Mouse (Mus musculus): ENCODE measurements around the gene Zbtb16. TPM values are rescaled to one million over a fixed set of nuclear protein-coding genes. Genes with fewer than 3 reads are reported as not detected.

The Zbtb16 gene
- polyA plus RNA-seq, 1 experiment from 2014 or later, result 6.6 TPM

DNA sequence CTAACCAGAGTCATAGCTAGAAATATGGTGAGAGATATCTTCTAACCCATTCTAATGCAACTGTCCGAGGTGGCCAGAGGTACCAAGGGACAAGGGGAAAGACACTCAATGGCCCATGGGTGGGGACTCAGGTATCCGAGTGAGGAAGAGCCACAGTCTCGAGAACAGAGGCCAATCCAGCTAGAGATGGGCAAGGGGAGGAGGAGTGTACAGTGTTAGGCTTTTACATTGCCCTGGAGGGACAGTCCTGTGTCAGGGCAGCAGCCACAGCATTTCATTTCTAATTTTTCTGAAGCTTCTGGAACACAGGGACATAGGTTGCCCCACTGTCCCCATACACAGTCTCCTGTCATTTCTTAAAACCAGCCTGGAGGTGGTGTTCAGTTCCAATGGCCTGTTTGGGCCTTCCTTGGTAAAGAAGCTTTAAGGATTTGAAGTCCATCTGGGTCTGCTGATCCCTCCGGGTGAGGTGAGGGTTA lies 190.3 kb downstream of the Zbtb16 start:
- Histone ChIP-seq H3K9ac (ENCODE audit: low read length) (no peak overlapping the region), H3K4me1 (replicated peaks; ENCODE audit: control insufficient read depth, insufficient read depth, low read length) (peaks cover 32% of the 10 kb centered on the region), H3K27ac (ENCODE audit: low read depth, low read length) (no peak overlapping the region), H3K4me3 (ENCODE audit: low read depth, low read length) (no peak overlapping the region), H3K4me2 (ENCODE audit: low read depth, low read length, severe bottlenecking) (no peak overlapping the region), H3K36me3 (ENCODE audit: control insufficient read depth, insufficient read depth, low read length) (no peaks in the 10 kb centered on the region), H3K27me3 (ENCODE audit: control insufficient read depth, insufficient read depth, low read length) (no peaks in the 10 kb centered on the region), H3K9me3 (ENCODE audit: control insufficient read depth, low read length) (no peaks in the 10 kb centered on the region)
- 49% methylated on average over 4 of the region's 4 CpGs for WGBS
- ATAC-seq (replicated peaks; ENCODE audit: low FRiP score) (no peak), DNase-seq (ENCODE audit: low spot score) (peak; percentile 52)

- no peak overlapping the region for H3K4me2 ChIP-seq (ENCODE audit: low read depth, low read length, severe bottlenecking)
- no peak overlapping the region for H3K4me3 ChIP-seq (ENCODE audit: low read depth, low read length)
- ATAC-seq (replicated peaks; ENCODE audit: low FRiP score), result no peak
- WGBS, result 51% methylated on average over 13 of the region's 13 CpGs
- no peak overlapping the region for H3K27ac ChIP-seq (ENCODE audit: low read depth, low read length)
- H3K27me3 ChIP-seq (ENCODE audit: control insufficient read depth, insufficient read depth, low read length), result no peaks in the 10 kb centered on the region
- H3K36me3 ChIP-seq (ENCODE audit: control insufficient read depth, insufficient read depth, low read length), result no peaks in the 10 kb centered on the region
- no peak overlapping the region for H3K9ac ChIP-seq (ENCODE audit: low read length)
- no peaks in the 10 kb centered on the region for H3K9me3 ChIP-seq (ENCODE audit: control insufficient read depth, low read length)
- DNase-seq (ENCODE audit: low spot score), result peak; percentile 61
- peaks cover 26% of the 10 kb centered on the region for H3K4me1 ChIP-seq (replicated peaks; ENCODE audit: control insufficient read depth, insufficient read depth, low read length)
Observed at GRCm38 (mm10) chr9:48644926-48645647, 190.9 kb downstream of the Zbtb16 start.

- no peak overlapping the region for H3K4me2 ChIP-seq (ENCODE audit: low read depth, low read length, severe bottlenecking)
- H3K36me3 ChIP-seq (ENCODE audit: control insufficient read depth, insufficient read depth, low read length), result no peaks in the 10 kb centered on the region
- no peak overlapping the region for H3K27ac ChIP-seq (ENCODE audit: low read depth, low read length)
- peaks cover 22% of the 10 kb centered on the region for H3K4me1 ChIP-seq (replicated peaks; ENCODE audit: control insufficient read depth, insufficient read depth, low read length)
- H3K9ac ChIP-seq (ENCODE audit: low read length), result no peak overlapping the region
- peak; percentile 18 for DNase-seq (ENCODE audit: low spot score)
- no peaks in the 10 kb centered on the region for H3K9me3 ChIP-seq (ENCODE audit: control insufficient read depth, low read length)
- no peaks in the 10 kb centered on the region for H3K27me3 ChIP-seq (ENCODE audit: control insufficient read depth, insufficient read depth, low read length)
- WGBS, result 88% methylated on average over 3 of the region's 3 CpGs
- no peak overlapping the region for H3K4me3 ChIP-seq (ENCODE audit: low read depth, low read length)
- no peak for ATAC-seq (replicated peaks; ENCODE audit: low FRiP score)
Observed at GRCm38 (mm10) chr9:48644376-48644775, 191.6 kb downstream of the Zbtb16 start.

- Histone ChIP-seq H3K9ac (ENCODE audit: low read length) (no peak overlapping the region), H3K27ac (ENCODE audit: low read depth, low read length) (no peak overlapping the region), H3K4me3 (ENCODE audit: low read depth, low read length) (no peak overlapping the region), H3K27me3 (ENCODE audit: control insufficient read depth, insufficient read depth, low read length) (no peaks in the 10 kb centered on the region), H3K4me2 (ENCODE audit: low read depth, low read length, severe bottlenecking) (no peak overlapping the region), H3K9me3 (ENCODE audit: control insufficient read depth, low read length) (no peaks in the 10 kb centered on the region), H3K4me1 (replicated peaks; ENCODE audit: control insufficient read depth, insufficient read depth, low read length) (no peaks in the 10 kb centered on the region), H3K36me3 (ENCODE audit: control insufficient read depth, insufficient read depth, low read length) (no peaks in the 10 kb centered on the region)
- DNase-seq (ENCODE audit: low spot score), result peak; percentile 16
- ATAC-seq (replicated peaks; ENCODE audit: low FRiP score), result no peak
- 93% methylated on average over 8 of the region's 8 CpGs for WGBS
Observed at GRCm38 (mm10) chr9:48641636-48642035, 194.4 kb downstream of the Zbtb16 start.

DNA sequence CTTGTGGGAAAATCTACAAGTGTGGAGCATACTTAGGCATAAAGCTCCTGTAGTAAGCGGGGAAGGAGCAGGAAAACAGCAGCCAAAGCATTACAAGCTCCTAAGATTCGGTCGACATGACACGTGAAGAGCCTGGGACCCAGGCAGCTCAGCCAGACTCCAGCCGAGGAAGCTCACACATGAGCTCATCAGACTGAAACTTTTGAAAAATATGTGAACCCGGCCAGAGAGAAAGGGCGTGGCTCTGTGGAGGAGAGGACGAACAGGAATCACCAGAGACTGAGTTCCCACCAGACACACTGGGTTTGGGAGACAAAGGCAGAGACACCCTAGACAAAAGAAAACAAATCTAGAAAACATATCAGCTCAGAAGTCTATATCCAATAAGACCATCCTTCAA lies 195.1 kb downstream of the Zbtb16 start:
- Histone ChIP-seq H3K9ac (ENCODE audit: low read length) (no peak overlapping the region), H3K27me3 (ENCODE audit: control insufficient read depth, insufficient read depth, low read length) (no peaks in the 10 kb centered on the region), H3K9me3 (ENCODE audit: control insufficient read depth, low read length) (no peaks in the 10 kb centered on the region), H3K4me1 (replicated peaks; ENCODE audit: control insufficient read depth, insufficient read depth, low read length) (no peaks in the 10 kb centered on the region), H3K4me2 (ENCODE audit: low read depth, low read length, severe bottlenecking) (no peak overlapping the region), H3K27ac (ENCODE audit: low read depth, low read length) (no peak overlapping the region), H3K36me3 (ENCODE audit: control insufficient read depth, insufficient read depth, low read length) (no peaks in the 10 kb centered on the region), H3K4me3 (ENCODE audit: low read depth, low read length) (no peak overlapping the region)
- ATAC-seq (replicated peaks; ENCODE audit: low FRiP score) (no peak), DNase-seq (ENCODE audit: low spot score) (peak; percentile 11)
- WGBS, result 92% methylated on average over 8 of the region's 8 CpGs

DNA sequence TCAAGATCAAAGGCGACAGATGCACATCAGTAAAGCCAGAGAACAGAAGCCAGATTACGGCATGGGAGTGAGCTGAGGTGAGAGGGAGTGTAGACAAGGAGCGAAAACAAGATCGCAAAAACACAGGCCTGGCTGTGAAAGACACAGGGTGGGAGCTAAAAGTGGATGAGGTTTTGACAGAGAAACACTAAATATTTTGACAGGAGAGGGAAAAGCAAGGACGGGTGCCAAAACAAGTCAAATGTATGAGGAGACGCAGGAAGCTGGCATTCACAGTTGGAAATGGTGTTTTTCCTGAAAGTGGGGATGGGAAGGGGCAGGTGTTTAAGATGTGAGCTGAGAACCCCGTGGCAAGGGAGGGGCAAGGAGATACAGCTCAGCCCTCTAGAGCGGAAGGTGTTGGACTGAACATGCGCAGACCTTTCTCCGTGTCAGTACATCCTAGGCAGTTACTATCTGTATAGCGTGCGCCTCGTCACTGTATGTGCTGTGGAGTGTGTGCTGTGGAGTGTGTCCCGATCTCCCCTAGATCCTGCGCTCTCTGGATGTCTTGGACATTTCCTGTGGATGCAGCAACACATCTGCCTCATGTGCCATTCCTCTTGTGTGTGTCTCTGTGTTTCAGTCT lies 197.7 kb downstream of the Zbtb16 start:
- Histone ChIP-seq H3K27me3 (ENCODE audit: control insufficient read depth, insufficient read depth, low read length) (no peaks in the 10 kb centered on the region), H3K27ac (ENCODE audit: low read depth, low read length) (no peak overlapping the region), H3K36me3 (ENCODE audit: control insufficient read depth, insufficient read depth, low read length) (no peaks in the 10 kb centered on the region), H3K4me2 (ENCODE audit: low read depth, low read length, severe bottlenecking) (no peak overlapping the region), H3K9me3 (ENCODE audit: control insufficient read depth, low read length) (no peaks in the 10 kb centered on the region), H3K4me3 (ENCODE audit: low read depth, low read length) (no peak overlapping the region), H3K4me1 (replicated peaks; ENCODE audit: control insufficient read depth, insufficient read depth, low read length) (no peaks in the 10 kb centered on the region), H3K9ac (ENCODE audit: low read length) (no peak overlapping the region)
- ATAC-seq (replicated peaks; ENCODE audit: low FRiP score) (no peak), DNase-seq (ENCODE audit: low spot score) (peak; percentile 40)
- 68% methylated on average over 15 of the region's 15 CpGs for WGBS

- DNase-seq (ENCODE audit: low spot score), result peak; percentile 39
- ATAC-seq (replicated peaks; ENCODE audit: low FRiP score), result no peak
- Histone ChIP-seq H3K4me2 (ENCODE audit: low read depth, low read length, severe bottlenecking) (no peak overlapping the region), H3K9me3 (ENCODE audit: control insufficient read depth, low read length) (no peaks in the 10 kb centered on the region), H3K4me3 (ENCODE audit: low read depth, low read length) (no peak overlapping the region), H3K27me3 (ENCODE audit: control insufficient read depth, insufficient read depth, low read length) (no peaks in the 10 kb centered on the region), H3K36me3 (ENCODE audit: control insufficient read depth, insufficient read depth, low read length) (no peaks in the 10 kb centered on the region), H3K27ac (ENCODE audit: low read depth, low read length) (no peak overlapping the region), H3K9ac (ENCODE audit: low read length) (no peak overlapping the region), H3K4me1 (replicated peaks; ENCODE audit: control insufficient read depth, insufficient read depth, low read length) (no peaks in the 10 kb centered on the region)
- 92% methylated on average over 7 of the region's 7 CpGs for WGBS
Observed at GRCm38 (mm10) chr9:48637161-48637560, 198.9 kb downstream of the Zbtb16 start.

DNA sequence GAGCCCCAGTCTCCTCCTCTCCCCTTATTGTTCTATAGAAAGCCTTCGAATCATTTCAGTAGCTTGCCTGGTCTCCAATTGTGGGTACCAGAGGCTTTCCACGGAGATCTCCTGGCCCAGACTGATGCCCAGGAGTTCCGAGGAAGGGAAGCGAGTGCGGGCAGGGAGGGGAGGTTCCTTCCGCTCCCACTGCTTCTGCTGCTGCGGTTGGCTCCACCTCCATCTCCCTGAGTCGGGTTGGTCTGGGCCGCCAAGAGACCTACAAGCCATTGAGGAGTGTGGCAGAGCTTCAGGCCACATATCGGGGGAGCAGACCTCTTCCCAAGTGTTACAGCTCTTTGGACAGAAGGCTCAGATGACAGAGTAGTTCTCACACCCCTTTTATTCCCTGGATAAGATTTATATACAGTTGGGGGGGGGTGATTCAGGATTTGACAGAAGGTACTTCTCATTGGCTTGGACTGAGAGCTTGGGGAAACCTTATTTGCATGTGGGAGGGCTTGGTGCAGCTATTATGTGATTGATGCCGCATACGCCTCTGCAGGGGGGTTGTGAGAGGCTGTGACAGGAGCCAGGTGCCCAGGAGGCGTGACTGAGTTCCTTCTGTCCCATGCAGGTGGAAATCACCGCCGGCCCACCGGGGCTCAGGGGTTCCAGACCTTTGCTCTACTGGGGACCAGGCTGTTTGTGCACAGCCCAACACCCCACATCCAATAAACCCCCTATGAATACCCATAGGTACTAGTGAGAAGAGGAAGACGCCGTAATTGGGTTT lies 200.3 kb downstream of the Zbtb16 start:
- H3K27ac ChIP-seq (ENCODE audit: low read depth, low read length), result no peak overlapping the region
- H3K4me3 ChIP-seq (ENCODE audit: low read depth, low read length), result no peak overlapping the region
- no peaks in the 10 kb centered on the region for H3K4me1 ChIP-seq (replicated peaks; ENCODE audit: control insufficient read depth, insufficient read depth, low read length)
- no peaks in the 10 kb centered on the region for H3K27me3 ChIP-seq (ENCODE audit: control insufficient read depth, insufficient read depth, low read length)
- H3K36me3 ChIP-seq (ENCODE audit: control insufficient read depth, insufficient read depth, low read length), result no peaks in the 10 kb centered on the region
- DNase-seq (ENCODE audit: low spot score) (peak; percentile 50), ATAC-seq (replicated peaks; ENCODE audit: low FRiP score) (no peak)
- H3K9me3 ChIP-seq (ENCODE audit: control insufficient read depth, low read length), result no peaks in the 10 kb centered on the region
- H3K9ac ChIP-seq (ENCODE audit: low read length), result no peak overlapping the region
- no peak overlapping the region for H3K4me2 ChIP-seq (ENCODE audit: low read depth, low read length, severe bottlenecking)
- 45% methylated on average over 18 of the region's 18 CpGs for WGBS

Data from forebrain, embryonic 11.5 days (tissue).